Mouse (Mus musculus): ENCODE results near the gene Epas1. TPM values are rescaled to one million over a fixed set of nuclear protein-coding genes. Genes with fewer than 3 reads are reported as not detected.

Epas1 gene
- total and polyA plus RNA-seq, 3 experiments = not detected

- no peak for TF ChIP-seq MEF2A (IDR thresholded peaks at IDR 0.05; ENCODE audit: extremely low read depth, insufficient replicate concordance, low read depth, low read length, poor library complexity, severe bottlenecking)
These were observed 27.3 kb downstream of the Epas1 start (continued) for GRCm38 (mm10) chr17:86780708-86781318.

DNA sequence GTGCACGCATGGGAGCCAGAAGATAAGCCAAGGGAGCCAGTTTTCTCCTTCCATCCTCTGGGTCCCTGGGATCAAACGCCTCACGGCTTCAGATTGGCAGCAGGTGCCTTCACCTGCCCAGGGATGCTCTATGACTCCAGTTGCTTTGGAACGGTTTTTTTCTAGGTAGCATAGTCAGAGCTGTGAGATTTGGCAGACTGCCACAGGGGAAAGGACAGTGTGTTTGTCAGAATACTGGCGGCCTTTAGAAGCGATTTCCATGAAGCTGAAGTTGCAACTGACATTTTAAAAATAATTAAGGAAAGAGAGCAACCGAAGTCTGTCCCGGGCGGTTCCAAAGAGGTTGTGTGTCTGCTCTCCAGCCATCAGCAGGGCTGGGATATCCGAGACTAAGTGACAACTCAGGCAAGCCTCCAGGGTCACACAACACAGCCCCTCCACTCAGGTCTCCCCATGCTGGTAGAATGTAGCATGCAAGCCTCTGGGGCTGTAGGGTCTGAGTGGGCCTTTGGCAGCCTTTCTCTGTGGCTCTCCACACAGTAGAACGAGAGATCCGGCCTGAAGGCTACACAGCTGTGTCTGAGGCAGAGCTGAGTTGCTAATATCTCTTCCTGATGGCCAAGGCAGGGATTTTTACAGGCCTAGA, 28.4 kb downstream of the Epas1 start:
- no peak overlapping the region for H3K4me3 ChIP-seq (ENCODE audit: control insufficient read depth in 1 of 2, insufficient read depth in 1 of 2, low read depth in 2 of 2, low read length in 2 of 2)
- no peaks in the 10 kb centered on the region for H3K79me2 ChIP-seq (ENCODE audit: control insufficient read depth, insufficient read depth, low read length, poor library complexity)
- TF ChIP-seq HCFC1 (IDR thresholded peaks at IDR 0.05; ENCODE audit: low read depth, low read length) (no peak), ZNF384 (IDR thresholded peaks at IDR 0.05; ENCODE audit: low read depth, low read length) (peak; percentile 13; the same call in 1 of the 2 replicates), USF2 (IDR thresholded peaks at IDR 0.05; ENCODE audit: borderline replicate concordance in 1 of 2, insufficient read depth in 1 of 2, low read depth in 1 of 2, low read length in 2 of 2) (no peak), TCF12 (IDR thresholded peaks at IDR 0.05; ENCODE audit: low read depth, low read length) (no peak)
- no peaks in the 10 kb centered on the region; a peak in 1 of 4 replicates for H3K27me3 ChIP-seq (ENCODE audit: control insufficient read depth in 1 of 2, insufficient read depth in 2 of 2, low read length in 2 of 2)
- no peaks in the 10 kb centered on the region; a peak in 1 of 4 replicates for H3K4me1 ChIP-seq (ENCODE audit: control insufficient read depth in 1 of 2, insufficient read depth in 2 of 2, low read length in 2 of 2)
- H3K9ac ChIP-seq (ENCODE audit: control insufficient read depth, low read depth, low read length, poor library complexity, severe bottlenecking) = no peak overlapping the region
- no peaks in the 10 kb centered on the region for H3K36me3 ChIP-seq (ENCODE audit: control insufficient read depth in 1 of 2, insufficient read depth in 2 of 2, low read length in 2 of 2)
- no peak overlapping the region for H3K27ac ChIP-seq (ENCODE audit: control insufficient read depth, low read depth, low read length)
- peak; percentile 30 for DNase-seq (ENCODE audit: low read depth, low spot score)
- no peaks in the 10 kb centered on the region for H3K9me3 ChIP-seq (replicated peaks; ENCODE audit: insufficient read depth, low read length)

GRCm38 (mm10) chr17:86784405-86784977, 31.0 kb downstream of the Epas1 start:
- Histone ChIP-seq H3K79me2 (ENCODE audit: control insufficient read depth, insufficient read depth, low read length, poor library complexity) (no peaks in the 10 kb centered on the region), H3K9ac (ENCODE audit: control insufficient read depth, low read depth, low read length, poor library complexity, severe bottlenecking) (no peak overlapping the region), H3K4me3 (ENCODE audit: control insufficient read depth in 1 of 2, insufficient read depth in 1 of 2, low read depth in 2 of 2, low read length in 2 of 2) (no peak overlapping the region), H3K27ac (ENCODE audit: control insufficient read depth, low read depth, low read length) (no peak overlapping the region), H3K9me3 (replicated peaks; ENCODE audit: insufficient read depth, low read length) (no peaks in the 10 kb centered on the region), H3K4me1 (ENCODE audit: control insufficient read depth in 1 of 2, insufficient read depth in 2 of 2, low read length in 2 of 2) (no peaks in the 10 kb centered on the region; a peak in 1 of 4 replicates), H3K27me3 (ENCODE audit: control insufficient read depth in 1 of 2, insufficient read depth in 2 of 2, low read length in 2 of 2) (no peaks in the 10 kb centered on the region; a peak in 1 of 4 replicates), H3K36me3 (ENCODE audit: control insufficient read depth in 1 of 2, insufficient read depth in 2 of 2, low read length in 2 of 2) (no peaks in the 10 kb centered on the region)
- no peak for DNase-seq (ENCODE audit: low read depth, low spot score)
- TF ChIP-seq ZKSCAN1 (IDR thresholded peaks at IDR 0.05; ENCODE audit: low read depth, low read length) (no peak), MAFK (IDR thresholded peaks at IDR 0.05; ENCODE audit: borderline replicate concordance, low read depth, low read length) (no peak), MYC (IDR thresholded peaks at IDR 0.05; ENCODE audit: low read depth, low read length) (no peak), TBP (IDR thresholded peaks at IDR 0.05; ENCODE audit: low read depth, low read length) (no peak), RCOR1 (IDR thresholded peaks at IDR 0.05; ENCODE audit: low read depth, low read length) (no peak), MAZ (IDR thresholded peaks at IDR 0.05; ENCODE audit: low read depth, low read length) (no peak), HCFC1 (IDR thresholded peaks at IDR 0.05; ENCODE audit: low read depth, low read length) (no peak), CHD2 (IDR thresholded peaks at IDR 0.05; ENCODE audit: low read length) (no peak), ZMIZ1 (IDR thresholded peaks at IDR 0.05; ENCODE audit: low read depth, low read length) (no peak), CHD1 (IDR thresholded peaks at IDR 0.05; ENCODE audit: low read depth, low read length) (no peak), BHLHE40 (IDR thresholded peaks at IDR 0.05; ENCODE audit: borderline replicate concordance, low read depth, low read length) (no peak), GATA1 (IDR thresholded peaks at IDR 0.05; ENCODE audit: low read depth, low read length) (no peak), UBTF (IDR thresholded peaks at IDR 0.05; ENCODE audit: borderline replicate concordance, insufficient read depth, low read depth, low read length) (no peak), SMC3 (IDR thresholded peaks at IDR 0.05; ENCODE audit: low read depth, low read length) (no peak), TAL1 (IDR thresholded peaks at IDR 0.05; ENCODE audit: low read length) (no peak), JUND (IDR thresholded peaks at IDR 0.05; ENCODE audit: low read depth, low read length) (no peak)
